Mouse (Mus musculus) stomach, postnatal 0 days (tissue): ENCODE results near the gene Apc2. TPM values are rescaled to one million over a fixed set of nuclear protein-coding genes. Genes with fewer than 3 reads are reported as not detected.
"Not testable (repeated sequence)": the region's sequence is repeated elsewhere in the genome, so short reads cannot be mapped to it uniquely, and the experiment has no call there.

Experiments
- ATAC-seq: fragments of 200-750 bp; cut with Nextera tagmentation; 2 replicates; pipeline ENCODE4 v1.8.0; 2017; ENCODE audit not compliant: low FRiP score, low TSS enrichment
- DNase-seq: peaks from one replicate; pipeline ENCODE4 v3.0.0-alpha.2; 2016; ENCODE audit warnings: low spot score
- H3K27ac ChIP-seq: fragments of 300-500 bp; sonication (generic); replicated peaks from 2 replicates; pipeline ENCODE4 v1.5.1; 2014; ENCODE audit warnings: mild to moderate bottlenecking, control low read depth
- H3K27me3 ChIP-seq: fragments of 300-500 bp; sonication (generic); 2 replicates; pipeline ENCODE4 v1.6.1; 2014; ENCODE audit warnings: low read length; ENCODE audit not compliant: control insufficient read depth, insufficient read depth
- H3K36me3 ChIP-seq: fragments of 300-500 bp; sonication (generic); 2 replicates; pipeline ENCODE4 v1.6.1; 2014; ENCODE audit warnings: low read length, mixed read lengths; ENCODE audit not compliant: control insufficient read depth, insufficient read depth
- H3K4me1 ChIP-seq: fragments of 300-500 bp; sonication (generic); replicated peaks from 2 replicates; pipeline ENCODE4 v1.6.1; 2014; ENCODE audit warnings: antibody characterized with exemption; ENCODE audit not compliant: control insufficient read depth, insufficient read depth
- H3K4me2 ChIP-seq: fragments of 300-500 bp; sonication (generic); replicated peaks from 2 replicates; pipeline ENCODE4 v1.6.1; 2014; ENCODE audit warnings: low read depth, mild to moderate bottlenecking, control low read depth, moderate library complexity
- H3K4me3 ChIP-seq: fragments of 300-500 bp; sonication (generic); 2 replicates; pipeline ENCODE4 v1.5.1; 2014; ENCODE audit warnings: low read depth, low read length, control low read depth
- H3K9ac ChIP-seq: fragments of 300-500 bp; sonication (generic); 2 replicates; pipeline ENCODE4 v1.6.1; 2014; ENCODE audit warnings: mild to moderate bottlenecking, low read length, control low read depth, mixed read lengths
- H3K9me3 ChIP-seq: fragments of 300-500 bp; sonication (generic); 2 replicates; pipeline ENCODE4 v1.6.1; 2016; ENCODE audit warnings: low read length; ENCODE audit not compliant: control insufficient read depth
- CTCF ChIP-seq: IDR thresholded peaks from 2 replicates; pipeline ENCODE4 v1.5.1; 2016; ENCODE audit warnings: antibody characterized with exemption, low read depth, mild to moderate bottlenecking, moderate library complexity
- EP300 ChIP-seq: optimal IDR thresholded peaks from 2 replicates; pipeline ENCODE3; 2016; ENCODE audit warnings: antibody characterized with exemption
- WGBS: fragments of 180-500 bp; shearing (Covaris S2); extraction: QIAGEN DNeasy Blood & Tissue Kit; methylation state at CpG from one replicate; pipeline ENCODE4 v1.1.7; 2014; 5-methylcytosine and 5-hydroxymethylcytosine counted together
- polyA plus RNA-seq: library from polyadenylated mRNA; unstranded; fragments of >200 nt; fragmentation: Nextera tagmentation; extraction: Ambion mirVana; gene quantifications from 2 replicates; pipeline ENCODE4 v1.2.1, GENCODE M21; 2015

The Apc2 gene
- polyA plus RNA-seq: 1.2 and 1.3 TPM in 2 replicates

- peaks cover 8% of the 10 kb centered on the region for H3K36me3 ChIP-seq
- peak within 1 kb of the TSS; percentile 36 for H3K9ac ChIP-seq
- 3% methylated on average over 26 of the region's 26 CpGs for WGBS
- TF ChIP-seq EP300: no peak
- TF ChIP-seq CTCF: peak; percentile 80
- DNase-seq (peak; percentile 75), ATAC-seq (peak; percentile 18; the same call in 1 of the 2 replicates)
- no peaks in the 10 kb centered on the region; the same call in 1 of the 2 replicates for H3K27me3 ChIP-seq
- no peaks in the 10 kb centered on the region for H3K9me3 ChIP-seq
- H3K4me3 ChIP-seq: peak within 1 kb of the TSS; percentile 31
- H3K27ac ChIP-seq: no peak within 1 kb of the TSS
- H3K4me2 ChIP-seq: peak within 1 kb of the TSS; percentile 56
- H3K4me1 ChIP-seq: no peaks in the 10 kb centered on the region
These were observed at the start of gene Apc2 for GRCm38 (mm10) chr10:80295618-80296425. Gene Apc2, plus strand, starts transcription at chr10:80295977.

DNA sequence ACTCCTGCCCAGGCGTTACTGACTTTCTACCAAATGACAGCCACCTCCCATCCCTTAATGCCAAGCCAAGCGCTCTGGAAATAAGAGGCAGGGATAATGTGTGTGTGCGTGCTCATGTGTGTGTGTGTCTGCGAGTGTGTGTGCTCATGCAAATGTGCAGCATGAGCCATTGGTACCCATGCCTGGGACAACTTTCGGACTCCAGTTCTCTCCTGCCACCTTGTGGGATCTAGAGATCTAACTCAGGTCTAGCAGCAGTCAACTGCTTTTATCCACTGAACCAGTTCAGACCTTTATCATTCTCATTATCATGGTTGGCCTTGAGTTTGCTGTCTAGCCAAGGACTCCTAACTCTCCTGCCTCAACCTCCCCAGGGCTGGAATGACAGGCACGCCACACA lies 47.9 kb upstream of the Apc2 start:
- no peak overlapping the region for H3K9ac ChIP-seq
- peaks cover 15% of the 10 kb centered on the region for H3K36me3 ChIP-seq
- H3K4me2 ChIP-seq: no peak overlapping the region
- H3K9me3 ChIP-seq: no peaks in the 10 kb centered on the region
- no peaks in the 10 kb centered on the region for H3K27me3 ChIP-seq
- no peak for DNase-seq
- no peak overlapping the region for H3K4me3 ChIP-seq
- no peak overlapping the region for H3K27ac ChIP-seq
- 40% methylated on average over 6 of the region's 6 CpGs for WGBS
- TF ChIP-seq CTCF (peak; percentile 69), EP300 (no peak)
- no peaks in the 10 kb centered on the region; the same call in 1 of the 2 replicates for H3K4me1 ChIP-seq
- no peak for ATAC-seq

- not testable (repeated sequence) for H3K9me3 ChIP-seq, H3K9ac ChIP-seq, ATAC-seq, DNase-seq, H3K27ac ChIP-seq, H3K27me3 ChIP-seq, H3K4me1 ChIP-seq
- peaks cover 11% of the 10 kb centered on the region; the same call in 1 of the 2 replicates for H3K36me3 ChIP-seq
- WGBS: 17% methylated on average over 3 of the region's 3 CpGs
- peak overlapping the region; percentile 25 for H3K4me3 ChIP-seq
- H3K4me2 ChIP-seq: peak overlapping the region; percentile 32
These were observed 47.3 kb upstream of the Apc2 start for GRCm38 (mm10) chr10:80248437-80248836.

- Histone ChIP-seq H3K9ac (peak within 1 kb of the TSS; percentile 88), H3K4me1 (no peaks in the 10 kb centered on the region; the same call in 1 of the 2 replicates), H3K4me3 (peak within 1 kb of the TSS; percentile 79), H3K27me3 (no peaks in the 10 kb centered on the region), H3K36me3 (peaks cover 10% of the 10 kb centered on the region; the same call in 1 of the 2 replicates), H3K27ac (peak within 1 kb of the TSS; percentile 96), H3K9me3 (no peaks in the 10 kb centered on the region), H3K4me2 (peak within 1 kb of the TSS; percentile 93)
- ATAC-seq (peak; percentile 90), DNase-seq (peak; percentile 92)
- WGBS: under 1% methylated on average over 53 of the region's 53 CpGs
- TF ChIP-seq CTCF (no peak; the same call in 1 of the 2 replicates), EP300 (peak; percentile 88)
These were observed 46.7 kb upstream of the Apc2 start, which contains the start of gene Ndufs7 for GRCm38 (mm10) chr10:80248971-80249640. Gene Ndufs7, plus strand, starts transcription at chr10:80249121.

GRCm38 (mm10) chr10:80250059-80250458 lies 45.7 kb upstream of the Apc2 start:
- ATAC-seq: no peak

More at GRCm38 (mm10) chr10:80250059-80250458, 45.7 kb upstream of the Apc2 start:
- H3K4me3 ChIP-seq: peak overlapping the region; percentile 79
- peaks cover 14% of the 10 kb centered on the region for H3K36me3 ChIP-seq
- no peaks in the 10 kb centered on the region; the same call in 1 of the 2 replicates for H3K4me1 ChIP-seq
- no peaks in the 10 kb centered on the region for H3K9me3 ChIP-seq
- DNase-seq: no peak
- TF ChIP-seq EP300 (no peak), CTCF (no peak)
- H3K27ac ChIP-seq: peak overlapping the region; percentile 96
- peak overlapping the region; percentile 93 for H3K4me2 ChIP-seq
- peak overlapping the region; percentile 88 for H3K9ac ChIP-seq
- WGBS: 24% methylated on average over 2 of the region's 2 CpGs
- no peaks in the 10 kb centered on the region for H3K27me3 ChIP-seq
